ENCODE assay signal across 8 mouse cellular contexts in the genomic region with DNA sequence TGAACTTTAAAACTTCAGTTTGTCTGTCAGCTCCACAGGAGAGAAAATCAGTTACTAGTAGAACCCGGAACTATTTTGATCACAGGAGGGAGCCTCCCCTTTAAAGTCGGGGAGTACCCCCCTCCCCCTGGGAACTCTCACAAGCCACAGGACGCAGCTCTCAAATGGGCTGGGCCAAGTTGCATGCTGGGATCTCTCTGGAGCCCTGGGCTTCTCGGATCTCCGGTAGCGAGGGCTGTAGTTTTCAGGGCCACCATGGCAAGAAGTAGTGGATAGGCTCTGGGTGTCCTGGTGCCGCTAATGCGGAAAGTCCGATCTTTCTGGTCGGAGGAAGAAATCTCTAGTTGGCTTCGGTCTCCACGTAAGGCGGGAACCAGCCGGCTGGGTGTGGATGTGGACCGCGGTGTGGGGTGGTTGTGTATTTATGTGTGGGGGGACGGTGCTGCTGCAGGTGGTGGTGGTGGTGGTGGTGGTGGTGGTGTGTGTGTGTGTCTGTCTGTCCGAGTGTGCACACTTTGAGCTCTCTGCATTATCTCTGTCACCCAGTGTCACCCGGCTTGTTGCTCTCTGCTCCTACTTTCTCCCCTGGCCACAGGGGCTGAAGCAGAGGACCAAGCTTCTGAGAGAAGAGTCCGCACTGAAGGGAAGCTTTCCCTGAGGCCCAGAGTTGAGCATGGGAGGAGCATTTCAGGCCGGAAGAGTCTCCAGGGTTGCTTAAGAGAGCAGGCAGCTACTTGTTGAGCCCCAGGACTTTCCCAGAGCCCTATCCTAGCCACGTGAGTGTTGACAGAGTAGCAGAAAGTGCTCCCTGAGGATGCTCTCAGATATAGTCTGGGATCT. TPM values are rescaled to one million over a fixed set of nuclear protein-coding genes. Genes with fewer than 3 reads are reported as not detected.
DNase-seq lines count a peak whose midpoint lies in the region; ATAC-seq and TF ChIP-seq lines count a peak whose summit lies in the region.

No protein-coding gene starts in this region.

- WGBS in hindbrain, embryonic 12.5 days: under 1% methylated on average over 22 of the region's 22 CpGs

- no peaks in the 10 kb centered on the region for H3K27me3 ChIP-seq in MEL (ENCODE audit: control insufficient read depth in 1 of 2, insufficient read depth in 2 of 2, low read length in 2 of 2)
- H3K27me3 ChIP-seq in hindbrain, embryonic 12.5 days: no peaks in the 10 kb centered on the region

- peaks cover 11% of the 10 kb centered on the region for H3K79me2 ChIP-seq in MEL (ENCODE audit: control insufficient read depth, insufficient read depth, low read length, poor library complexity)

- H3K36me3 ChIP-seq in MEL (ENCODE audit: control insufficient read depth in 1 of 2, insufficient read depth in 2 of 2, low read length in 2 of 2): peaks cover 0 to 4% of the 10 kb centered on the region in 2 experiments; a peak in 3 of 4 replicates
- H3K36me3 ChIP-seq in hindbrain, embryonic 12.5 days: peaks cover 25% of the 10 kb centered on the region; the same call in 1 of the 2 replicates

- peak overlapping the region; percentile 82 for H3K9ac ChIP-seq in MEL (ENCODE audit: control insufficient read depth, low read depth, low read length, poor library complexity, severe bottlenecking)
- peak overlapping the region; percentile 67 for H3K9ac ChIP-seq in hindbrain, embryonic 12.5 days

- H3K4me1 ChIP-seq in MEL (ENCODE audit: control insufficient read depth in 1 of 2, insufficient read depth in 2 of 2, low read length in 2 of 2): peaks cover 5 to 9% of the 10 kb centered on the region in 2 experiments
- peaks cover 18% of the 10 kb centered on the region for H3K4me1 ChIP-seq in hindbrain, embryonic 12.5 days

- peak in 1 of 2 experiments; percentile 26; a peak in 2 of 4 replicates for TF ChIP-seq EP300 in MEL (IDR thresholded peaks at IDR 0.05; ENCODE audit: low read depth in 1 of 2, low read length in 2 of 2)

- H3K4me2 ChIP-seq in hindbrain, embryonic 12.5 days (replicated peaks): peak overlapping the region; percentile 76

- no peak for TF ChIP-seq CTCF in MEL (IDR thresholded peaks at IDR 0.05 in 2 of 3, conservative IDR thresholded peaks at IDR 0.05 in 1 of 3; ENCODE audit: control insufficient read depth in 1 of 3, insufficient read depth in 1 of 3, low read depth in 2 of 3, low read length in 3 of 3, poor library complexity in 1 of 3, severe bottlenecking in 1 of 3)

- H3K9me3 ChIP-seq in MEL (replicated peaks; ENCODE audit: insufficient read depth, low read length): no peaks in the 10 kb centered on the region
- H3K9me3 ChIP-seq in hindbrain, embryonic 12.5 days (replicated peaks): no peaks in the 10 kb centered on the region

- H3K27ac ChIP-seq in MEL (ENCODE audit: control insufficient read depth, low read depth, low read length): peak overlapping the region; percentile 98
- H3K27ac ChIP-seq in hindbrain, embryonic 12.5 days: peak overlapping the region; percentile 58; the same call in 1 of the 2 replicates

- peak; percentile 94 for DNase-seq in MEL (ENCODE audit: low read depth, low spot score)
- DNase-seq in c-Kit-positive CD71-positive TER-119-positive erythroid progenitor cells, embryonic 14.5 days (ENCODE audit: low spot score): peak; percentile 61
- peak; percentile 39 to 43 for DNase-seq in frontal cortex, postnatal 14 days (ENCODE audit: low spot score in 2 of 2)
- peak; percentile 47 to 71 for DNase-seq in layer of hippocampus, postnatal 14 days (ENCODE audit: low spot score in 2 of 2)
- DNase-seq in lung, postnatal 10 days: peak; percentile 90
- peak; percentile 55 for DNase-seq in ovary, postnatal 14 days (ENCODE audit: low spot score)
- DNase-seq in thymus, postnatal 10 days (ENCODE audit: low spot score in 2 of 2): peak; percentile 72 to 75

- no peak for TF ChIP-seq RAD21 in MEL (IDR thresholded peaks at IDR 0.05; ENCODE audit: low read depth, low read length)

- peak; percentile 66 to 89; a peak in 3 of 4 replicates for TF ChIP-seq POLR2A in MEL (IDR thresholded peaks at IDR 0.05; ENCODE audit: control insufficient read depth in 1 of 2, insufficient read depth in 1 of 2, low read depth in 1 of 2, low read length in 2 of 2, poor library complexity in 1 of 2)

- peak overlapping the region; percentile 82 to 85 for H3K4me3 ChIP-seq in MEL (ENCODE audit: control insufficient read depth in 1 of 2, insufficient read depth in 1 of 2, low read depth in 2 of 2, low read length in 2 of 2)
- H3K4me3 ChIP-seq in hindbrain, embryonic 12.5 days: peak overlapping the region; percentile 50

- ATAC-seq in hindbrain, embryonic 12.5 days (ENCODE audit: low FRiP score): peak; percentile 78

TF ChIP-seq in MEL, 35 proteins besides CTCF, POLR2A, EP300 and RAD21 (continues in another document):
- TF ChIP-seq MYB (IDR thresholded peaks at IDR 0.05; ENCODE audit: low read depth, low read length) (peak; percentile 73), GATA1 (IDR thresholded peaks at IDR 0.05; ENCODE audit: low read depth, low read length) (no peak), JUND (IDR thresholded peaks at IDR 0.05; ENCODE audit: low read depth, low read length) (no peak), ZMIZ1 (IDR thresholded peaks at IDR 0.05; ENCODE audit: low read depth, low read length) (peak; percentile 55), MAX (IDR thresholded peaks at IDR 0.05; ENCODE audit: low read length) (peak; percentile 62; the same call in 1 of the 2 replicates), NELFE (IDR thresholded peaks at IDR 0.05; ENCODE audit: low read depth, low read length) (peak; percentile 80), E2F4 (IDR thresholded peaks at IDR 0.05; ENCODE audit: borderline replicate concordance, low read depth, low read length) (no peak), TBP (IDR thresholded peaks at IDR 0.05; ENCODE audit: low read depth, low read length) (peak; percentile 88), MYC (IDR thresholded peaks at IDR 0.05; ENCODE audit: low read depth, low read length) (0 out of 2 replicates have a peak, but pooled peaks have one; percentile 14), ZKSCAN1 (IDR thresholded peaks at IDR 0.05; ENCODE audit: low read depth, low read length) (no peak), CHD1 (IDR thresholded peaks at IDR 0.05; ENCODE audit: low read depth, low read length) (0 out of 2 replicates have a peak, but pooled peaks have one; percentile 7), SIN3A (IDR thresholded peaks at IDR 0.05; ENCODE audit: low read length) (peak; percentile 90), SMC3 (IDR thresholded peaks at IDR 0.05; ENCODE audit: low read depth, low read length) (no peak), UBTF (IDR thresholded peaks at IDR 0.05; ENCODE audit: borderline replicate concordance, insufficient read depth, low read depth, low read length) (0 out of 2 replicates have a peak, but pooled peaks have one; percentile 77), ZC3H11A (IDR thresholded peaks at IDR 0.05; ENCODE audit: low read depth, low read length) (no peak), NRF1 (IDR thresholded peaks at IDR 0.05; ENCODE audit: insufficient read depth, low read depth, low read length, poor library complexity, severe bottlenecking) (0 out of 2 replicates have a peak, but pooled peaks have one; percentile 19), ZNF384 (IDR thresholded peaks at IDR 0.05; ENCODE audit: low read depth, low read length) (no peak), GABPA (IDR thresholded peaks at IDR 0.05; ENCODE audit: low read depth, low read length) (no peak), USF1 (IDR thresholded peaks at IDR 0.05; ENCODE audit: low read depth, low read length) (0 out of 2 replicates have a peak, but pooled peaks have one; percentile 9), MAFK (IDR thresholded peaks at IDR 0.05; ENCODE audit: borderline replicate concordance, low read depth, low read length) (no peak), MAZ (IDR thresholded peaks at IDR 0.05; ENCODE audit: low read depth, low read length) (peak; percentile 95), ETS1 (IDR thresholded peaks at IDR 0.05; ENCODE audit: low read depth, low read length) (peak; percentile 57; the same call in 1 of the 2 replicates), POLR2AphosphoS2 (IDR thresholded peaks at IDR 0.05; ENCODE audit: low read length) (peak; percentile 65; the same call in 1 of the 2 replicates), USF2 (IDR thresholded peaks at IDR 0.05; ENCODE audit: borderline replicate concordance in 1 of 2, insufficient read depth in 1 of 2, low read depth in 1 of 2, low read length in 2 of 2) (no peak), TCF12 (IDR thresholded peaks at IDR 0.05; ENCODE audit: low read depth, low read length) (peak; percentile 64), HCFC1 (IDR thresholded peaks at IDR 0.05; ENCODE audit: low read depth, low read length) (peak; percentile 81), TAL1 (IDR thresholded peaks at IDR 0.05; ENCODE audit: low read length) (no peak), KAT2A (conservative IDR thresholded peaks at IDR 0.05; ENCODE audit: low read depth, low read length) (no peak; the same call in 1 of the 2 replicates), MXI1 (IDR thresholded peaks at IDR 0.05; ENCODE audit: low read depth, low read length) (peak; percentile 58), ELF1 (IDR thresholded peaks at IDR 0.05; ENCODE audit: low read depth, low read length) (peak; percentile 85), BHLHE40 (IDR thresholded peaks at IDR 0.05; ENCODE audit: borderline replicate concordance, low read depth, low read length) (no peak)

RNA-seq across cellular contexts. Expression of a gene that starts 3.3 kb away (rescaled TPM):
- total RNA-seq in MEL (2012; rRNA removed): 4.0 and 4.4 TPM in 2 replicates
- polyA plus RNA-seq in MEL (2012; ENCODE audit: insufficient read depth in 1 of 2, insufficient read length in 2 of 2, low read depth in 1 of 2, low replicate concordance in 2 of 2, missing spikeins in 1 of 2): 1 to 10 TPM in 1 of 2 experiments, not detected in 1; 2.4 TPM
- 2.2 and 3.1 TPM in 2 replicates for polyA plus RNA-seq in hindbrain, embryonic 12.5 days (2016; fragmentation: Nextera tagmentation; extraction: Ambion mirVana)
- 1 to 10 TPM; 2.2 TPM for total RNA-seq in layer of hippocampus, postnatal 14 days (2021)

RNA-seq across cellular contexts. Expression of a gene that starts 22.2 kb away (rescaled TPM):
- 6.0 and 6.9 TPM in 2 replicates for total RNA-seq in MEL (2012; rRNA removed)
- polyA plus RNA-seq in MEL (2012; ENCODE audit: insufficient read depth in 1 of 2, insufficient read length in 2 of 2, low read depth in 1 of 2, low replicate concordance in 2 of 2, missing spikeins in 1 of 2): 1 to 10 TPM in 1 of 2 experiments, not detected in 1; 4.6 TPM
- 11.7 and 12.5 TPM in 2 replicates for polyA plus RNA-seq in hindbrain, embryonic 12.5 days (2016; fragmentation: Nextera tagmentation; extraction: Ambion mirVana)
- 1 to 10 TPM; 3.7 to 4.1 TPM for total RNA-seq in layer of hippocampus, postnatal 14 days (2021)

RNA-seq across cellular contexts. Expression of a gene that starts 53.6 kb away (rescaled TPM):
- total RNA-seq in MEL (2012; rRNA removed): 3.0 and 3.2 TPM in 2 replicates
- polyA plus RNA-seq in MEL (2012; ENCODE audit: insufficient read depth in 1 of 2, insufficient read length in 2 of 2, low read depth in 1 of 2, low replicate concordance in 2 of 2, missing spikeins in 1 of 2): 1 to 10 TPM in 1 of 2 experiments, not detected in 1; 4.0 TPM
- polyA plus RNA-seq in hindbrain, embryonic 12.5 days (2016; fragmentation: Nextera tagmentation; extraction: Ambion mirVana): 2.1 and 2.2 TPM in 2 replicates
- 1 to 10 TPM; 7.2 to 9.0 TPM for total RNA-seq in layer of hippocampus, postnatal 14 days (2021)

Comparison
In these comparisons a context has a peak if more than half of its experiments do, and no peak if none do; other contexts are left out.
1. Peak in every context shown above with its lines: DNase-seq, ATAC-seq, H3K4me3 ChIP-seq and H3K27ac ChIP-seq.
2. DNase-seq: peak in every context shown above with its lines; median percentile 94 in MEL; 90 in lung, postnatal 10 days; 74 in thymus, postnatal 10 days; 61 in c-Kit-positive CD71-positive TER-119-positive erythroid progenitor cells, embryonic 14.5 days; 59 in layer of hippocampus, postnatal 14 days; 55 in ovary, postnatal 14 days; 41 in frontal cortex, postnatal 14 days.